Mouse (Mus musculus) gastrocnemius, adult 2 months (tissue): Measurements from ENCODE around the gene Gm14139. TPM values are rescaled to one million over a fixed set of nuclear protein-coding genes. Genes with fewer than 3 reads are reported as not detected.
"Not testable (repeated sequence)": the region's sequence is repeated elsewhere in the genome, so short reads cannot be mapped to it uniquely, and the experiment has no call there.

Source experiments
- DNase-seq: peaks from one replicate; pipeline ENCODE4 v3.0.0; 2022
- H3K27ac ChIP-seq: fragments of 200-600 bp; 2 replicates; pipeline ENCODE4 v1.8.1; 2022; ENCODE audit warnings: mild to moderate bottlenecking
- H3K4me3 ChIP-seq: fragments of 200-600 bp; 2 replicates; pipeline ENCODE4 v1.8.1; 2022; ENCODE audit warnings: mild to moderate bottlenecking, moderate library complexity
- CTCF ChIP-seq: fragments of 200-600 bp; IDR thresholded peaks from 2 replicates; pipeline ENCODE4 v1.8.1; 2022; ENCODE audit warnings: antibody characterized with exemption, mild to moderate bottlenecking, moderate library complexity
- intact Hi-C: fragments of 180-260 bp; cut with DNase I; formaldehyde crosslinking; loops from one replicate; pipeline ENCODE4 v1.15.1; 2025
- long read RNA-seq, 2 experiments: library from polyadenylated mRNA; stranded (forward); transcript quantifications; one replicate each; pipeline ENCODE4 v2.0.0; 2021
- total RNA-seq, 2 experiments: library from RNA; stranded (reverse); gene quantifications; 2 replicates each; pipeline ENCODE4 v1.2.3; 2021

Gm14139 gene
- not detected for total RNA-seq
- long read RNA-seq, experiment 1: 0 reads
- long read RNA-seq, experiment 2: 0 reads

DNA sequence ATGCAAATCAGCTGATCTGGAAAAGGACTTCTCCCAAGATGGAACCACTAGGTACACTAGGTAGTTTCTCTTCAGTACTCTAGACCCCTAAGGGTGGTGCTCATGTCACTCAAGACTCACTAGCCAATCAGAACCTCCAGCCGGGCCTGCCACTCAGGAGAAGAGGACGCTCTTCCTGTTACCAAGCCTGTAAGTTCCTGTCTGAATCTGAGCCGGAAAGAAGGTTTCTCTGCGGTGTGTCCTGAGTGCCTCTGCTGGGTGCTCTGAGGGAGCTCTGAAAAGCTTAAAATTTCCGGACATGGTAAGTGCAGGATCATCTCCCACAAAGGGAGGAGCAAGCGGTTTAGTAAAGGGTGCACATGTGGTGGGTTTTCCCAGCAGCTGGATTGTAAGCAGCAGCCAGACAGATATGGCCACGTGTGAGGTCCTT lies at the start of gene Gm14139:
TSS of gene Gm14139 (plus strand) at position 186 of the 430 bp plus-strand sequence.
- H3K27ac ChIP-seq, intact Hi-C loops, H3K4me3 ChIP-seq, DNase-seq: not testable (repeated sequence)

GRCm38 (mm10) chr2:150132002-150132401 lies 49.6 kb upstream of the Gm14139 start:
- DNase-seq, intact Hi-C loops, H3K4me3 ChIP-seq, H3K27ac ChIP-seq: not testable (repeated sequence)

DNA sequence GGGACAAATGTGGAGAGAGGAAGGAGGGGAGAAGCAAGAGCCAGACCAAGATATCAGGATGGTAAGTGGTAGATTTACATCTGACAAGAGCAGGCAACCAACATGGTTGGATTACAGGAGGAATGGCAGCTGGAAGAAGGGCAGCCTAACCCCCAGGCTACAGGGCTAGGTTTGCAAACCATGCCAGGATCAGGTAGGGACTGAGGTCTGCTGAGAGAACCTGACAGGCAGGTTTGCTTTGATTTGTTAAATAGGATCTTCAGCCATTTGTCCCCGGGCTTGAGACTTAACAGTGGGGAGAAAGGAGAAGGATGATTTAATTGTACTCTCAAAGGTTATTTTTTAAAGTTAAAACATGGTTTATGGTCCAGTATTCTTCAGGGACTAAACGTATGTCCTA lies 48.8 kb upstream of the Gm14139 start:
- DNase-seq: no peak
- H3K27ac ChIP-seq: no peak overlapping the region
- TF ChIP-seq CTCF: no peak
- intact Hi-C loops: no loop called here
- H3K4me3 ChIP-seq: no peak overlapping the region

DNA sequence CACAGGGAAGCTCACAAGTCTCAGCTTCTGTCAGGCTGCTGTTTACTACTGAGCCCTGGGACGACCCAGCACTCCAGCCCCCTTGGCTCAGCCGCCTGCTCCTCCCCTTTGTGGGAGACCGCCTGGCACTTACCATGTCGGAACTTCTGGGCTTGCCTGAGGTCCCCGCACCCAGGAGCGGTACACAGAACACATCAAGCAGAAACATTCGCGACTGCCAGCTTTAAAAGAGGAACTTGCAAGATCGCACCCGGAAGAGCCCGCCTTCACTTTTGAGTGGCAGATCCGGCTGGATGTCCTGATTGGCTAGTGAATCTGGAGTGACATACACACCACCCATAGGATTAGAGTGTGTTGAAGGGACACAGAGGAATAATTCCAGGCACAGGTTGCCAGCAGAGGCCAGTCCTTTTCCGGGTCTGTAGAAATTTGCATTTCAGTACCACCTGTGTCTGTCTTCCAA lies 45.1 kb upstream of the Gm14139 start, which contains the start of gene Zfp120:
TSS of gene Zfp120 (minus strand) at position 274 of the 463 bp plus-strand sequence.
- Histone ChIP-seq H3K27ac (peak within 1 kb of the TSS; percentile 92), H3K4me3 (peak within 1 kb of the TSS; percentile 78)
- no peak for TF ChIP-seq CTCF
- intact Hi-C loops: no loop called here
- DNase-seq: peak; percentile 88

GRCm38 (mm10) chr2:150166703-150167102 lies 14.9 kb upstream of the Gm14139 start:
- H3K4me3 ChIP-seq: no peak overlapping the region
- intact Hi-C loops: no loop called here
- no peak overlapping the region for H3K27ac ChIP-seq
- DNase-seq: no peak
- no peak for TF ChIP-seq CTCF

DNA sequence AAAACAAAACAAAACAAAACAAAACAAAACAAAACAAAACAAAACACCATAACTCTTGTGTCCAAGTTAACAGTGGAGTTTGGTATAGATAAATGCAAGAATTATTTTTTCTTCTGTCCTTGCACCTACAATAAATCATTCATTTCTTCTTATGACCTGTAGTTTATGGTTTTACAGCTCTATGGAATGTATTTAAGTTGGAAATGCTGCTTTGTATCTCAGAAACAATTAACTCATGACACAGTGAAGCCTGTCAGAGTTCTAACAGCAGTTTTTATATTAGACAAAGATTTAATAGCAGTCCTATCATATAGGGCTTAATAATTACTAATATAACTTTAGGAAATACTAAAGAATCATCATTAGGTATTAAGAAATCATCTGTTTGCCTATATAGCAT lies 7.7 kb upstream of the Gm14139 start:
- TF ChIP-seq CTCF: no peak

DNA sequence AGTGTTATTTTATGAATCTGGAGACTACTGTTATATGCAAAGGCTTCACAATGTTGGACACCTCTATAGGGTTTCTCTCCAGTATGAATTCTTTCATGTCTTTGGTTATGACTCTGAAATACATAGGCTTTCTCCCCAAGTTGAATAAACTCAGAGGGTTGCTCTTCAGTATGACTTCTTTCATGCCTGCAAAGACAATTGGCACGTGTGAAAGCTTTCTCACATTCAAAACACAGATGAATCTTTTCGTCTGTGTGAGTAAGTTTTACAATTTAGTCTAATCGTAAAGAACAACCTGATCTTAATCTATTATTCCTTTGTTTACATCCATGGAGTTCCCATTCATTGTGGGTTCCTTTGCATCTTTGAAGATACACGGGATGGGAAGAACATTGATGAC lies 2.0 kb upstream of the Gm14139 start, which contains the start of gene Gm10770:
TSS of gene Gm10770 (minus strand) at position 101 of the 400 bp plus-strand sequence.
- H3K4me3 ChIP-seq, DNase-seq, intact Hi-C loops, H3K27ac ChIP-seq: not testable (repeated sequence)

More for the DNA sequence above, 7.7 kb upstream of the Gm14139 start:
- intact Hi-C loops: no loop called here
- Histone ChIP-seq H3K4me3 (no peak overlapping the region), H3K27ac (no peak overlapping the region)
- no peak for DNase-seq

GRCm38 (mm10) chr2:150181046-150181445 lies 509 bp upstream of the Gm14139 start:
- intact Hi-C loops, H3K27ac ChIP-seq, H3K4me3 ChIP-seq, DNase-seq: not testable (repeated sequence)

DNA sequence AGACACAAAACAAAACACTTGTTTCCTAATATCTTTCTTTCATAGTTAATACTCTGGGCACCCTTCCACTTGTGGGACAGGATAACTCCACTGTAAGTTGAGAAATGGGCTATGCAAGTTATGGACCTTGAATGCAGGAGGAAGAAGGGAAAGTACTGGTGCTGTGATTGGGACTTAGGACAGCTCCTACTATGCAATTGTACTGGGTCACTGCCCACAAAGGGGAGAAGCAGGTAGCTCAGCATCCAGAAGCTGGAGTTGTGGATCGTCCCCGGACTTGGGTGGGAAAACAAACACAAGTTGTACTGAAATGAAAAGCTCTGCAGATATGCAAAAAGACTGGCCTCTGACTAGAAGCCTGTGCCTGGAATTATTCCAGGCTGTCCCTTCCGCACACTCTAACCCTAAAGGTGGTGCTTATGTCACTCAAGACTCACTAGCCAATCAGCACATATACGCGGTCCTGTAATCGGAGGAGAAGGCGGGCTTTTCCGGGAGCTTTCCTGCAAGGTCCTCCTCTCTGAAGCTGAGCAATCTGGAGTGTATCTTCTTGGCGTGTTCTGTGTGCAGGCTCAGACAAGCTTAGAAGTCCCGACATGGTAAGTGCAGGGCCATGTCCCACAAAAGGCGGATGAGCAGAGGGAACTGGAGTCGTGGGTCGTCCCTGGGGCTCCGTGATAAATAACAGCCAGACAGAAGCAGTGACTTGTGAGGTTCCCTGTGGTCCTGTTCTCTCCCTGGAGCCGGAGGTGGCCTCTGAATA lies 36.2 kb downstream of the Gm14139 start, which contains the start of gene Zfp937:
TSS of gene Zfp937 (plus strand) at position 474 of the 763 bp plus-strand sequence.
- intact Hi-C loops: not testable (repeated sequence)

DNA sequence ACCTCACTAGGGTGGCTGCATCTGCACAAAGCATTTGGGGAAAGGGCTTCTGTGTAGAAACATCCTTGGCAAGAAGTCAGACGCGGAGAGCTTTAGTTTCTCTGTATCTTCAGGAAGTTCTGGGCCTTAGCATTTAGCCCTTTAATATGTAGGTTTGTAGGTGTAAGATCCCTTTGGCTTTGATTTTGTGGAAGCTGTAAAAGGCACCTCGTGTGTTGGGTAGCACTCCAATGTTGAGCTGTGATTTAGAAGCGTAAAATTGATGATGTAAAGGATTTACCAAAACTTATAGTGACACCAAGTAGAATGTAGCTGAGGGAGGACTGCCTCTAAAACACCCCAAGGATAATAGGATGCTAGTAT lies 36.8 kb downstream of the Gm14139 start:
- intact Hi-C loops, H3K27ac ChIP-seq, DNase-seq: not testable (repeated sequence)
- H3K4me3 ChIP-seq: peak overlapping the region; percentile 70

More for the DNA sequence above, 36.2 kb downstream of the Gm14139 start, which contains the start of gene Zfp937:
- peak within 1 kb of the TSS; percentile 70 for H3K4me3 ChIP-seq
- DNase-seq: peak; percentile 81
- peak within 1 kb of the TSS; percentile 51; the same call in 1 of the 2 replicates for H3K27ac ChIP-seq

DNA sequence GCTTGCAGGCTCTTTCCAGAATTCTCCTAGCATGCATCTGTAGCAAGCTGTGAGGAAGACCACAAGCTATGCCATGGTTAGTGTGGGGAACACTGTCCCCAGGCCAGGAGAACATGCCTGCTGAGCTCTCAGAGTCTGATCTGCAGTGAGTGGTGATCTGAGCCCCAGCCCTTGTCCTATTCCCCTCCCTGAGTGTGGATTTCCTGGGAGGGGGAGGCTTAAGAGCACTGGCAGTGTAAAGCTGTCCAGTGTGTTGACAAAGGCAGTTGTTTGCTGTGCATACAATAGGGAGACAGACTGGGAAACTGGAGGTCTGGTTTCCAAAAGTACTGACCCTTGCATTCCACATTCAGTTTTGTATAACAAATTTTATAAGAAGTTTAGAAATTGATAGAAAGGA lies 41.7 kb downstream of the Gm14139 start:
- H3K27ac ChIP-seq, H3K4me3 ChIP-seq, intact Hi-C loops, DNase-seq: not testable (repeated sequence)

Other genes with a start within 250 kb of the Gm14139 start
- gene Zfp120, start 45.0 kb upstream of the Gm14139 start, total RNA-seq: 1 to 10 TPM; 6.9 to 7.4 TPM
- not detected for gene Gm10770, start 2.1 kb upstream of the Gm14139 start, total RNA-seq
- gene Zfp937, start 36.3 kb downstream of the Gm14139 start, total RNA-seq: 1 to 10 TPM; 1.4 to 2.0 TPM
- gene Gm21994, start 73.8 kb downstream of the Gm14139 start, total RNA-seq: 1 to 10 TPM; 1.9 to 2.2 TPM
- gene Gm14124, start 75.8 kb downstream of the Gm14139 start, total RNA-seq: under 1 TPM in 1 of 2 experiments, not detected in 1; 0.10 TPM
- 1 to 10 TPM in 1 of 2 experiments, not detected in 1; 1.1 TPM for gene Gm10130, start 141.9 kb downstream of the Gm14139 start, total RNA-seq
- gene 3300002I08Rik, start 181.0 kb downstream of the Gm14139 start, total RNA-seq: 1 to 10 TPM in 1 of 2 experiments, under 1 TPM in 1; 0.92 to 1.6 TPM